ENCODE assay signal across 8 mouse cellular contexts in the genomic region with DNA sequence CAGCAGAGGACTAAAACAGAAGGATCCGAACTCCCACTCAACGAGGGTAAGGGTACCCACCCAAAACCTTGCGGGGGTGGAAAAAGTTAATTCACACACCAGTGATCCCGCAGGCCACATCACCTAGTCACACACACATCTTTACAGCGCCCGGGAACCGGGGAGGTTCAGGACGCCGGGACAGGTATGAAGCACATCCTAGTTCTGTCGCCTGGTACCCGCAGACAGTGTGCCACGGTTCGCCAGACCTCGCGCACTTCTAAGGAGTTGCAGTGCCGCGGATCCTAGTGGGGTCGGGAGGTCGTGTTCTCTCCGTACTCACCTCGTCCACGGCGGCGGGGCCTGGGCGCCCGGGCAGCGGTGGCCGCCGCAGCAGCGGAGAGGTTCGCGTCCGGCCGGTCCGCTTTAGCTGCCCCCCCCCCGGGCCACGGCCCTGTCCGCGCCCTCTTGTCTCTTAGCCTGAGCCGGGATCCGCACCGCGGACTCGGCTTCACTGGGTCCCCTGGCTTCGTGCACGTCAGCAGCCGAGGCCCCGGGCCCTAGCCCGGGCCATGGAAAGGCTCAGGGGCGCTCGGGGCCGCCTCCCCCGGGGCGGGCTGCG. TPM values are rescaled to one million over a fixed set of nuclear protein-coding genes. Genes with fewer than 3 reads are reported as not detected.
DNase-seq lines count a peak whose midpoint lies in the region; ATAC-seq and TF ChIP-seq lines count a peak whose summit lies in the region.

No protein-coding gene starts in this region.

- peaks cover 61% of the 10 kb centered on the region for H3K4me1 ChIP-seq in heart, embryonic 12.5 days (replicated peaks)
- peaks cover 10 to 47% of the 10 kb centered on the region in 2 experiments for H3K4me1 ChIP-seq in ES-E14 (ENCODE audit: control insufficient read depth in 2 of 2, insufficient read depth in 2 of 2, low read length in 2 of 2, poor library complexity in 1 of 2)
- peaks cover 61% of the 10 kb centered on the region for H3K4me1 ChIP-seq in forebrain, embryonic 12.5 days
- H3K4me1 ChIP-seq in limb, embryonic 14.5 days (ENCODE audit: control insufficient read depth, insufficient read depth, low read length), result peaks cover 51% of the 10 kb centered on the region
- H3K4me1 ChIP-seq in stomach, embryonic 15.5 days, result peaks cover 43% of the 10 kb centered on the region

- no peak for DNase-seq in heart, postnatal 10 days
- DNase-seq in ES-E14 (ENCODE audit: low read depth, low spot score), result no peak
- DNase-seq in limb, embryonic 14.5 days (ENCODE audit: low spot score), result no peak
- DNase-seq in right cerebral cortex, postnatal 14 days, result no peak
- DNase-seq in kidney, postnatal 36 days, result no peak

- peak overlapping the region; percentile 65 for H3K4me3 ChIP-seq in heart, embryonic 12.5 days
- H3K4me3 ChIP-seq in ES-E14 (ENCODE audit: insufficient read depth in 1 of 2, low read depth in 1 of 2, low read length in 2 of 2, poor library complexity in 1 of 2, severe bottlenecking in 1 of 2), result peak overlapping the region; percentile 84 to 89
- H3K4me3 ChIP-seq in forebrain, embryonic 12.5 days (replicated peaks), result peak overlapping the region; percentile 69
- peak overlapping the region; percentile 90 for H3K4me3 ChIP-seq in limb, embryonic 14.5 days (replicated peaks; ENCODE audit: low read length)
- H3K4me3 ChIP-seq in stomach, embryonic 15.5 days (replicated peaks), result peak overlapping the region; percentile 73

- no peak; the same call in 1 of the 2 replicates for ATAC-seq in heart, embryonic 12.5 days (ENCODE audit: insufficient number of reproducible peaks, low FRiP score)
- no peak for ATAC-seq in forebrain, embryonic 12.5 days (ENCODE audit: low FRiP score)
- ATAC-seq in limb, embryonic 14.5 days (ENCODE audit: low FRiP score, low read depth), result no peak; the same call in 1 of the 2 replicates
- ATAC-seq in stomach, embryonic 15.5 days (ENCODE audit: insufficient read depth, low FRiP score, low read depth), result no peak

- TF ChIP-seq POLR2A in limb, embryonic 14.5 days (IDR thresholded peaks at IDR 0.05; ENCODE audit: borderline replicate concordance, extremely low read depth, insufficient read depth, insufficient read length), result no peak

- 0 out of 2 replicates have a peak overlapping the region, but pooled peaks have one; percentile 6 for H3K27ac ChIP-seq in heart, embryonic 12.5 days (ENCODE audit: poor library complexity, severe bottlenecking)
- H3K27ac ChIP-seq in ES-E14 (ENCODE audit: insufficient read depth, low read depth, low read length, poor library complexity, severe bottlenecking), result no peak overlapping the region
- H3K27ac ChIP-seq in forebrain, embryonic 12.5 days, result peak overlapping the region; percentile 80
- peak overlapping the region; percentile 90 for H3K27ac ChIP-seq in limb, embryonic 14.5 days (replicated peaks; ENCODE audit: low read depth, low read length)
- H3K27ac ChIP-seq in stomach, embryonic 15.5 days, result peak overlapping the region; percentile 94

- intact Hi-C loops in heart, postnatal 10 days (cut with DNase I), result loop anchor here (2.0 kb wide), 1 partner anchor 30 kb away; no protein-coding TSS in a partner anchor

- in situ Hi-C loops in ES-E14 (cut with MboI; ENCODE audit: low sequenced_read_pairs in 2 of 2, unreplicated experiment in 2 of 2), result no loop called here

- H3K27me3 ChIP-seq in heart, embryonic 12.5 days (replicated peaks), result peaks cover 63% of the 10 kb centered on the region
- peaks cover 67% of the 10 kb centered on the region for H3K27me3 ChIP-seq in forebrain, embryonic 12.5 days
- H3K27me3 ChIP-seq in limb, embryonic 14.5 days (ENCODE audit: control insufficient read depth, insufficient read depth, low read length), result no peaks in the 10 kb centered on the region
- H3K27me3 ChIP-seq in stomach, embryonic 15.5 days (replicated peaks), result no peaks in the 10 kb centered on the region

- H3K36me3 ChIP-seq in heart, embryonic 12.5 days, result no peaks in the 10 kb centered on the region
- H3K36me3 ChIP-seq in ES-E14 (ENCODE audit: control insufficient read depth, insufficient read depth, low read length, poor library complexity, severe bottlenecking), result no peaks in the 10 kb centered on the region
- H3K36me3 ChIP-seq in forebrain, embryonic 12.5 days (replicated peaks), result peaks cover 3% of the 10 kb centered on the region; the same call in 1 of the 2 replicates
- H3K36me3 ChIP-seq in limb, embryonic 14.5 days (ENCODE audit: control insufficient read depth, insufficient read depth, low read length), result peaks cover 21% of the 10 kb centered on the region
- H3K36me3 ChIP-seq in stomach, embryonic 15.5 days, result no peaks in the 10 kb centered on the region

- WGBS in heart, embryonic 12.5 days, result under 1% methylated on average over 55 of the region's 55 CpGs
- under 1% methylated on average over 54 of the region's 55 CpGs for whole genome bisulfite sequencing in forebrain, embryonic 12.5 days
- WGBS in limb, embryonic 14.5 days, result under 1% methylated on average over 36 of the region's 55 CpGs
- under 1% methylated on average over 49 of the region's 55 CpGs for WGBS in stomach, embryonic 15.5 days

- H3K4me2 ChIP-seq in heart, embryonic 12.5 days, result peak overlapping the region; percentile 98
- H3K4me2 ChIP-seq in forebrain, embryonic 12.5 days, result peak overlapping the region; percentile 97
- peak overlapping the region; percentile 87 for H3K4me2 ChIP-seq in limb, embryonic 14.5 days (replicated peaks; ENCODE audit: low read depth, low read length, severe bottlenecking)
- H3K4me2 ChIP-seq in stomach, embryonic 15.5 days, result peak overlapping the region; percentile 93

- peak overlapping the region; percentile 75 for H3K9ac ChIP-seq in heart, embryonic 12.5 days
- peak overlapping the region; percentile 63 for H3K9ac ChIP-seq in ES-E14 (ENCODE audit: insufficient read depth, low read depth, low read length, poor library complexity, severe bottlenecking)
- peak overlapping the region; percentile 84 for H3K9ac ChIP-seq in forebrain, embryonic 12.5 days
- H3K9ac ChIP-seq in limb, embryonic 14.5 days (ENCODE audit: low read depth, low read length, severe bottlenecking), result peak overlapping the region; percentile 95
- H3K9ac ChIP-seq in stomach, embryonic 15.5 days, result peak overlapping the region; percentile 93

- H3K9me3 ChIP-seq in heart, embryonic 12.5 days (replicated peaks), result no peaks in the 10 kb centered on the region
- no peaks in the 10 kb centered on the region for H3K9me3 ChIP-seq in ES-E14 (ENCODE audit: control insufficient read depth, insufficient read depth, low read depth, low read length)
- no peaks in the 10 kb centered on the region for H3K9me3 ChIP-seq in forebrain, embryonic 12.5 days
- no peaks in the 10 kb centered on the region for H3K9me3 ChIP-seq in limb, embryonic 14.5 days (ENCODE audit: control insufficient read depth, low read length)
- H3K9me3 ChIP-seq in stomach, embryonic 15.5 days, result no peaks in the 10 kb centered on the region

TF ChIP-seq in ES-E14, 5 proteins besides CTCF, POLR2A, EP300 and RAD21:
- no peak for TF ChIP-seq HCFC1 (IDR thresholded peaks at IDR 0.05; ENCODE audit: borderline replicate concordance, insufficient read depth, low read length)

RNA-seq across cellular contexts. Expression of a gene that starts 1.1 kb away (rescaled TPM):
- 8.1 and 8.4 TPM in 2 replicates for polyA plus RNA-seq in heart, embryonic 12.5 days (2016; fragmentation: Nextera tagmentation; extraction: Ambion mirVana)
- total RNA-seq in heart, postnatal 10 days (2021), result 10 to 100 TPM; 19.4 to 22.2 TPM
- total RNA-seq in ES-E14 (2012; rRNA removed), result 11.5 and 11.6 TPM in 2 replicates
- 13.2 and 15.2 TPM in 2 replicates for polyA plus RNA-seq in forebrain, embryonic 12.5 days (2016; fragmentation: Nextera tagmentation; extraction: Ambion mirVana)
- polyA plus RNA-seq in limb, embryonic 14.5 days (2012; rRNA removed), result 228 and 332 TPM in 2 replicates
- 48.8 and 55.6 TPM in 2 replicates for polyA plus RNA-seq in limb, embryonic 14.5 days (2014; fragmentation: Nextera tagmentation; extraction: Ambion mirVana)
- 19.7 and 21.3 TPM in 2 replicates for polyA plus RNA-seq in stomach, embryonic 15.5 days (2015; fragmentation: Nextera tagmentation; extraction: Ambion mirVana)

RNA-seq across cellular contexts. Expression of a gene that starts 29.7 kb away (rescaled TPM):
- polyA plus RNA-seq in heart, embryonic 12.5 days (2016; fragmentation: Nextera tagmentation; extraction: Ambion mirVana), result 0.97 and 1.2 TPM in 2 replicates
- not detected for total RNA-seq in heart, postnatal 10 days (2021)
- total RNA-seq in ES-E14 (2012; rRNA removed), result 1.2 and 1.8 TPM in 2 replicates
- 1.7 and 2.1 TPM in 2 replicates for polyA plus RNA-seq in forebrain, embryonic 12.5 days (2016; fragmentation: Nextera tagmentation; extraction: Ambion mirVana)
- polyA plus RNA-seq in limb, embryonic 14.5 days (2012; rRNA removed), result 0.28 and 0.44 TPM in 2 replicates
- polyA plus RNA-seq in limb, embryonic 14.5 days (2014; fragmentation: Nextera tagmentation; extraction: Ambion mirVana), result 0.55 and 0.57 TPM in 2 replicates
- 1.1 and 1.9 TPM in 2 replicates for polyA plus RNA-seq in stomach, embryonic 15.5 days (2015; fragmentation: Nextera tagmentation; extraction: Ambion mirVana)

RNA-seq across cellular contexts. Expression of a gene that starts 39.9 kb away (rescaled TPM):
- polyA plus RNA-seq in heart, embryonic 12.5 days (2016; fragmentation: Nextera tagmentation; extraction: Ambion mirVana), result 2.9 and 3.2 TPM in 2 replicates
- 10 to 100 TPM; 20.5 to 22.6 TPM for total RNA-seq in heart, postnatal 10 days (2021)
- 2.9 and 8.9 TPM in 2 replicates for total RNA-seq in ES-E14 (2012; rRNA removed)
- 8.5 and 10.6 TPM in 2 replicates for polyA plus RNA-seq in forebrain, embryonic 12.5 days (2016; fragmentation: Nextera tagmentation; extraction: Ambion mirVana)
- 22.4 and 31.8 TPM in 2 replicates for polyA plus RNA-seq in limb, embryonic 14.5 days (2012; rRNA removed)
- 3.7 and 6.0 TPM in 2 replicates for polyA plus RNA-seq in limb, embryonic 14.5 days (2014; fragmentation: Nextera tagmentation; extraction: Ambion mirVana)
- polyA plus RNA-seq in stomach, embryonic 15.5 days (2015; fragmentation: Nextera tagmentation; extraction: Ambion mirVana), result 19.5 and 28.6 TPM in 2 replicates
